Mouse (Mus musculus): ENCODE results near the gene Ptcd2. TPM values are rescaled to one million over a fixed set of nuclear protein-coding genes. Genes with fewer than 3 reads are reported as not detected.

Gene Ptcd2
- polyA plus RNA-seq, 1 experiment: 23.5 TPM

- no peak for DNase-seq (ENCODE audit: low spot score)
Observed at GRCm38 (mm10) chr13:99304365-99304764, 40.1 kb downstream of the Ptcd2 start.

DNA sequence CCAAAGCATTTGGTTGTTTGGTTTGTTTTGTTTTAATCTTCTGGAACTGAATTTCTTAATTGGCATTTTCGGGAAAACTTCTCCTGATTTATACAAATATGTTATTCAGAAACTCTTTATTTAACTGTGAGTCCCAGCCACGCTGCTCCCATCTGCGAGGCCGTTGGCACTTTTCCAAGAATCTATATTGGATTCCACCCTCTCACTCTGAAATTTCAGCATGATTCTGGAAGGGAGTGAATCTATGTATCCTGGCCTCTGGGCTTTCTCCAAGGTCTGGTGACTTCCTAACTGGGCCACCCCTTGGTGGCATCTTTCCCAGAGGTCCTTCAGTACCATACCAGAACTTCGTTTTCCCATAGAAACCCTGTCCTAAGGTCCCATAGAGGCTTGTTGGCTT, 40.7 kb downstream of the Ptcd2 start:
- no peak for DNase-seq (ENCODE audit: low spot score)

- DNase-seq (ENCODE audit: low spot score): no peak
Observed at GRCm38 (mm10) chr13:99299921-99300320, 44.6 kb downstream of the Ptcd2 start.

GRCm38 (mm10) chr13:99294176-99294575, 50.3 kb downstream of the Ptcd2 start:
- no peak for DNase-seq (ENCODE audit: low spot score)

DNA sequence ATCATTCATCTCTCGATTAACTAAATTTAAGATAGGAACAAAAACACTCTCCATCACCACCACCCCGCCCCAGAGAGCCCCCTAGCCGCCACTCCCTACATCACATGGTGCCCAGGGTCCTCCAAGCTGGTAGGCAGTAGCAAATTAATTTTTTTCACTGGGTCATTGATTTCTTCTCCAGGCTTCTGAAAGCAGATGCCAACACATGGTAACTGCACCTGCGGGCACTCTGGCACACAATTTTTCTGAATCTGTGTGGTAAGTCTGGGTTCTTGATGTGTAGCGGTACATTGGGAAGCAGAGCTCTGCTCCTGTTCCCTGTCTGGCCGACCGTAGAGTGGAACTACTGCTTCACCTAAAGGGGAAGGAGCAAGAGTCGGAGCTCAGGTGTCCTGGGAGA, 53.7 kb downstream of the Ptcd2 start:
- DNase-seq (ENCODE audit: low spot score): no peak

GRCm38 (mm10) chr13:99287786-99288185, 56.7 kb downstream of the Ptcd2 start:
- DNase-seq (ENCODE audit: low spot score): no peak

- DNase-seq (ENCODE audit: low spot score): no peak
Observed at GRCm38 (mm10) chr13:99287207-99287606, 57.3 kb downstream of the Ptcd2 start.

- no peak for DNase-seq (ENCODE audit: low spot score)
Observed at GRCm38 (mm10) chr13:99285241-99285640, 59.3 kb downstream of the Ptcd2 start.

GRCm38 (mm10) chr13:99284400-99285160, 59.9 kb downstream of the Ptcd2 start:
- DNase-seq (ENCODE audit: low spot score): no peak

GRCm38 (mm10) chr13:99283916-99284315, 60.6 kb downstream of the Ptcd2 start:
- DNase-seq (ENCODE audit: low spot score): no peak

DNA sequence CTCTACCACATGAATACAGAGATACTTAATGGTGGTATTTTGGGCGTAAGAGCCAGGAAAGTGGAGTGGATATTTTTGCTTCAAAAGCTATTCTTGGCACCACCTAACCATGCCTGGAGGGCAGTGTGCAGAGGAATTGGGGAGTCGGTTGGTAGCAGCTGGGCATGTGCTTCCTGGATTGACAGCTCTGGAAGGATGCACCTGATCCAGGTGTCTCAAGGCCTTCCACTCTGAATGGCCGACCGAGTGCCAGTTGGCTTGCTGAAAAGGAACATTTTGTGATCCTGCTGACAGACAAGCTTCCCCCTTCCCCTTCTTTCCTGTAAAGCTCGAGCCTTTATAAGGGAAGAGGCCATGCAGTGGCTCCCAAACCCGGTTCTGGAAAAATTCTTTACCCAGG, 61.5 kb downstream of the Ptcd2 start:
- DNase-seq (ENCODE audit: low spot score): no peak

DNA sequence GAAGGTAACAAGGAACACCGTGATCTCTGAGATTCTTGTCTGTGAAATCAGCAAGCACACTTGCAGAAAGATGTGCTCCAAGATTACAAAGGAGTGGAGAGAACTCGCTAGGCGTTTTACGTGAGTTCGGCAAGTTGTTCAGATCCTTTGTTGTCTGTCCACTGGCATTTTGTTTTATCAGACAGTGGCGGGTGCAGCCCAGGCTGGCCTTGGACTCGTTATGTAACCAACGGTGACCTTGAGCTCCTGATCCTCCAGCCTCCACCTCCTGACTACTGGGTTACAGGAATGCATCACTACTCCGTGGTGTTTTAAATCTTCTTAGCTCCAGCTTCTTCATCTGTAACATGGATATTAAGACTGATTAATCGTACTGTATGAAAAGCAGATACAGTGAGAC, 65.2 kb downstream of the Ptcd2 start:
- no peak for DNase-seq (ENCODE audit: low spot score)

DNA sequence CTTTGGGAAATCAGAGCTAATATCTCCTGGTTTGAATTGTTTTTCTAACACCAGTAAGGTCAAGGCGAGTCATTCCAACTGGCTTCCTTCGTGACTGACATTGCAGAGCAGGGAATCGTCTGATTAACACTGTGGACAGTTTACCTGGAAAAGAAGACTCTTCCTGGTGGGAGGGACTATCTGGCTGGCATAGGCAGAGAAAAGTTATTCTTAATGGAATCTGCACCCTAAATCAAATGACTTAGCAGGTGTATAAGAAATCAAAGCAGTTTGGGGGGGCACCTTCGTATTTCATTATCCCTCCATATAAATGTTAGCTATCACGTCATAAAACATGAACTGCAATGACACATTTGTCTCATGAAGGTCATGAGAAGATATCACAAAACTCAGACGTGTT, 66.0 kb downstream of the Ptcd2 start:
- no peak for DNase-seq (ENCODE audit: low spot score)

- no peak for DNase-seq (ENCODE audit: low spot score)
Observed at GRCm38 (mm10) chr13:99277521-99277920, 67.0 kb downstream of the Ptcd2 start.

DNA sequence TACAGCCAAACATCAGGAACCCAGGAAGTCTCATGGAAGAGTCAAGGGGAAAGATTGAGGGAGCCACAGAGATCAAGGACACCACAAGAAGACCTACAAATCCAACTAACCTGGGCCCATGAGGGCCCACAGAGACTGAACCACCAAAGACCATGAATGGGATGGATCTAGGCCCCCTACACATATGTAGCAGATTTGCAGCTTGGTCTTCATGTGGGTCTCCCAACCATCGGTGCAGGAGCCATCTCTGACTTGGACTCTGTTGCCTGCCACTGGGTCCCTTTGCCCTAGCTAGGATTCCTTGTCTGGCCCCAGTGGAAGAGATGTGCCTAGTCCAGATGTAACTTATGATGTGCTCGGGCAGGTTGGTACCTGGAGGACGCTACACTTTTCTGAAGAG, 72.5 kb downstream of the Ptcd2 start:
- DNase-seq (ENCODE audit: low spot score): no peak

Other genes with a start within 250 kb of the Ptcd2 start
- gene Zfp366, start 159.9 kb downstream of the Ptcd2 start, polyA plus RNA-seq (2012; rRNA removed): 1.1 and 3.0 TPM in 2 replicates
- 20.8 and 21.1 TPM in 2 replicates for gene Mrps27, start 81 bp upstream of the Ptcd2 start, polyA plus RNA-seq (2012; rRNA removed)
- 7.6 and 16.2 TPM in 2 replicates for gene Map1b, start 171.8 kb upstream of the Ptcd2 start, polyA plus RNA-seq (2012; rRNA removed)

Data from urinary bladder, adult 2 months (tissue).